Mouse (Mus musculus): ENCODE measurements around the gene Ccdc171.

Ccdc171 gene

DNA sequence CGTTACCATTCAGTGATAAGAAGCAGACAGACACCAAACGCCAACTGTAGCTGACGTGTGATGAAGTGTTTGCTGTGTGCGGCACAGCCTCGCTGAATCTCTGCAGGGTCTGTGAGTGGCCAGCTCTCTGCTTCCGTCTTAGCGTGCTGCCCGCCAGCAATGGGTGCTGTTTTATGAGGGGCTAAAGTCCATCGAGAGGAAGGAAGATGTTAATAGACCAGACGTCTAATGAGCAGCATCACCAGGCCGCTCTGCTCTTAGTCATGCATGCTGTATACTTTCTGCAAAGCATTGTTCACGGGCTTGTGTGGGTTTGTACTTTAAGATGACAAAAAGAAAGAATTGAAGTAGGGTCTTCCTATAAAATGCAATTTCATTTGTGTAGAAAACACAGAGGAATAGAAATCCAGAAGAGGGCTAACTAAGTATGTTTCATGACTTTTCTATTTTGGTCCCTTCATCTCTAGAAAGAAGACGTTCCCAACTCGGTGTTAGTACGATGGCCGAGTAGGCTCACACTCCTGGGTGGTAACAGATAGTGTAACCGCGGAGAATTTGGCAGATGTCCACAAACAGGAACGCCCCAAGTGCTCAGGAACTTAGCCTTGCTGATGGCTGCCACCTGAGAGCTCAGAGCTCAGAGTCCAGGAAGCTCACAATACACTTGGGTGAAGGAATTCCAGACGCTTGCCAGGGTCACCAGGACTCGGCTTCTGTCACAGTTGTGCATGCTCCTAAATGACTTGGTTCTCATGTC is 273.5 kb downstream of the Ccdc171 start:
- no peak for DNase-seq

- DNase-seq: no peak
Measured at GRCm38 (mm10) chr4:83800402-83800801, 275.1 kb downstream of the Ccdc171 start.

DNA sequence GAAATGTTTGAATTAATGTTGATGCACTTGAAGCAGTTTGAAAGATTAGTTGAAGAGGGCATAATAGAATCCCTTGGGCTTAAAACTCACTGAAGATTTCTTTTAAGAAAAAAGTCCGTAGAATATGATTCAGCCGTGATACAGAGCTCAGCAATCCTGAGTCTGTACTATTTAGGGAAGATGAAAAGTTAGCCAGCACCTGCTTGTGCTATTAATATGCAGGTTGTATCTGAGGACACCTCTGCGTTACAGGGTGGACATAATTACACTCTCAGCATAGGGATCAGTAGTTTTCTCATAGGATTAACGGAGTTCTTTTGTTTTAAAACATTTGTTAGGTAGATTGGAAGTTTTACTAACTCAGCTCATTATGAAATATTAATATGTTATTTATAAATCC is 291.6 kb downstream of the Ccdc171 start:
- DNase-seq: no peak

DNA sequence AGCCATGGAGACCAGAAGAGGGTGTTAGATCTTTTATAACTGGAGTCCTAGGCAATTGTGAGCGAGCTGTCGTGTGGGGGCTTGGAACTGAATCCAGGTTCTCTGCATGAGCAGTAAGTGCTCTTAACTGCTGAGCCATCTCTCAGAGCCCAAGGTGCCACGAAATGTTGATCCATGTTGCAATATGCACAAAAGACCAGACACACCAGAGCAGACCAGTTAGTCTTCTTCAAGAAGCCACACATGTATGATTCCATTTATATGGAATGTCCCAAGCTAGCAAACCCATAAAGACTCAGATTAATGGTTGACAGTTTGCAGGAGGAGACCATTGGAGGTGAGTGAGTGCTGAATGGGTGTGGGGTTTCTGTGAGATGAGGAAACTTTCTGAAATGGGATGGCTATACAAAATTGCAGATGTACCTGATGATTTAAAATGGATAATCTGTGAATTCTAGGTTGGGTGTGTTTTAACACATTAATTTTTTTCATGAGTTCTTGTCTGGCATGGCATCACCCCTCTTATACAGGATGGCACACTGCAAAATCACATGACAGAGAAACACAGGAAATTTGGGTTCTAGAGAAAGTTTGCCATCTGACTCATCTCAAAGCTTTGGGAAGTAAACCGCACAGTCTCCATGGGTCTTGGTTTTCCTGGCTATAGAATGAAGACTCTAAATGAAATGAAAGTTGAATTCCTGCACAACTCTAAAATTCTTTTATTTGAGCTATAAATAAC is 304.5 kb downstream of the Ccdc171 start:
- no peak for DNase-seq

DNA sequence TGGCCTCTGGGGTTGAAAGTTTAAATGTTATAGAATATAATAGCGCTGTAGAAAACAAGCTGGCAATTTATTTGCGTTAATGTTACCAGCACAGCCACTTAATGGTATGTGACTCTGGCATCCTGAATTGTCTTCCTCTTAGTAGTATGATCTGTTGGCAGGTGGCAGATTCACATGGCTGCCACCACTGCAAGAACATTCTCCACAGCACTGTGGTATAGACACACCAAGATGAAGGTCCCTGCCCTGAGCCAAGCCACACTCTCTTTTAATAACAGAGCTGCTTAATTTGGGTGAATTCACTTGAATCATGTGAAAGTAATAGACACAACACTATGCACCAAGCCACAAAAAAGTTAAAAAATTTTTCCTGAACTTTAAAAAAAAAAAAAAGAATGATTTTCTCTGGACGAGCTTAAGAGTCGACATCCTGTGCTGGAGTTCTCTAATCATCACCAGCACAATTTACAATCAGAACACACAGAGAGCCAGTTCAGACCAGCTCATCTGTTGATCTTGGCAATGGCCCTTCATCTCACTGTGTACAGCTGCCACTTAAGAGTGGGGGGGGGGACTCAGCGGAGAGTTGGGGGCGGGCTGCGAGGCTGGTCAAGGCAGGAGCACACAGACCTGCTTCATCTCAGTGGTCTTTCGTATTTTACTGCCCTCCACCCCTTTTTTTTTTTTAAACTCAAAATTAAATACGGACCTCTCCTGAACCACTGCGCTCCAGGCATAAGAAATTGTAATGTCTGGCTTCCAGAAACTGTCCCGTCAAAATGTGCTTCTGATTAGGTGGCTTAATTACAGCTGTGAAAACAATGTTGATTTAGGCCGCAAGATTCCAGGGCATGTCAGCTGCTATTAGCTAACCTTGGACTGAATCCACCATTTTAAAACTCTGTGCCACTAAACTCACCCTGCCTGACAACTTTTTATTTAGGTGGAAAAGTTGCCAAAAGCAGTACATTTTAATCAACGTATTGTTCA is 305.8 kb downstream of the Ccdc171 start:
- DNase-seq: no peak

DNA sequence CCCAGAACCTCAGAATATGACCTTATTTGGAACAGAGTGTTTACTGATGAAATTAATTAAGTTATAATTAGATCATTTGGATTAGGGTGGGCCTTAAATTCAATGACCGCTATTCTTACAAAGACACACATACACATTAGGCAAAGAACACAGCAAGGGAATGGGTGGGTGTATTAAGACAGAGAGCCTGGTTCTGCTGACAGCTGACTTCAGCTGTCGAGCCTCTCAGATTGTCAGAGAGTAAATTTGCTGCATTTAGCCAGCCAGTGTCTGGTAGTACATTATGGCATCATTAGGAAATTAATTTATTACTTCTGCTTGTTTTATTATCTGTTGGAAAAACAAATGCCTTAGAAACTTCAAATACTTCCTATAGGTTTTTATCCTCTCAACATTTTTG is 313.7 kb downstream of the Ccdc171 start:
- DNase-seq: no peak

DNA sequence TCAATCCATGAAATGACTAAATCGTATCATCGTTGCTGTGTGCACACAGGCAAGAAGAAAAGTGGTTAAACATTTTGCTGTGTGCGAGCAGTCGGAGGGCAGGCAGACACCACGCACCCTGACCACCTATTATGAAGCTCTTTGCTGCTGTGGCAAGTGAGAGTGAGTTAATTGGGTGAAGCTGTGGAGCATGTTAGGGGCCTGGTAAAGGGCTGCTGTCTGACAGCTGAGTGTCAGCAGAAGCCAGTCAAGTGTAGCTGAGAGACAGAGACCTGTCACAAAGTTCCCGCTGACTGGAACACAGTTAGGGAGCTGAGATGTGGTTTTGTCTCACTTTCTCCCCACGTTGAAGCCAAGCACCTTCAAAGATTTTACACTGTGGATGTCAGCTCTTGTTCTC is 321.0 kb downstream of the Ccdc171 start:
- peak; percentile 29 for DNase-seq

DNA sequence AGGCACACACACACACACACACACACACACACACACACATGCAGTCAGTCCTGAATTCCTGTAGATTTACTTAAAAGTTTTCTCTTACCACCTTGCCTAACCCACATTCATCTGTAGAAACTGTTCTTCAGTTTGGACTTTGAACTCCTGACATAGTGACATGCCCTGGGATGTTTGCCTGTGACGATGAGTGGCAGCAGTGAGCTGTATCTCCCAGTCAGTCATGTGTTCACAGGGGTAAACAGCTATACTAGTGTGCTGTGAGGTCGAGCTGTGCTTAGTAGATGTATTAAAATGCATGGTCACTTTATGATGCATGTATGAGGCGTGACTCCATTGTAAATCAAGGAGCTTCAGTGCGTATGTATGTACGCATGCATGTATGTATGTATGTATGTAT is 328.5 kb downstream of the Ccdc171 start:
- DNase-seq: no peak

DNA sequence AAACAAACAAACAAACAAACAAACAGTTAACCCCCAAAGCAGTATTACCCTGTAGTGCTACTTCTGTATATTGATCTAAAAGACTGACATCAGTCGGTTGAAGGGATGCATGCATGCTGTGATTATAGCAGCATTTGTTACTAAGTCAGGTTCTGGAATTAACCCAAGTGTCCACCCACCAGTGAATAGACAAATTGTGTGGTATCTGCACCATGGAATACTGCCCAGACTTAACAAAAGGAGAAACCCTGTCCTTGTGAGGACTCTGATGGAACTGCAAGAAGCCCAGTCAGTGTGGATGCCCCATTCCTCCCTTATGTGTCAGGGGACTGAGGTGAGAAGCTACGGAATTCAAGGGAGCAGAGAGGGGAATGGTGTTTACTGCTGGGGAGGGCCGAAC is 336.4 kb downstream of the Ccdc171 start:
- DNase-seq: no peak

DNA sequence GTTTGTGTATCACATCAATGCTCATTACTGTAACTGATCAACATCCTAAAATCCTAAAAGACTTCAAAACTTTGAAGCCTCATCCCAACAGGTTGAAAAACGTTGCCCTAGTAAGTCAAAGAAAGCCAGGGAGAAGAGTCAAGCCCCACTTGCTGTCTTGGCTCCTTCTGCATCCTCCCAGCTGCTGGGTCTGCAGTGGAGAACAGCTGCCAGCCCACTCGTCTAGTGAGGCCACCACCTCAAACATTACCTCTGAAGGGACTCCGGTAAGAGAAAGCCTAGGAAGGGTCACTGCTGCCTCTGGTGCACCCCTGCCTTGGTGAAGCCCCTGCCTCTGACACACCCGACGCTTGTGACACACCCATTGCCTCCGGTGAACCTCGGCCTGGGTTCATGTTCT is 336.9 kb downstream of the Ccdc171 start:
- no peak for DNase-seq

DNA sequence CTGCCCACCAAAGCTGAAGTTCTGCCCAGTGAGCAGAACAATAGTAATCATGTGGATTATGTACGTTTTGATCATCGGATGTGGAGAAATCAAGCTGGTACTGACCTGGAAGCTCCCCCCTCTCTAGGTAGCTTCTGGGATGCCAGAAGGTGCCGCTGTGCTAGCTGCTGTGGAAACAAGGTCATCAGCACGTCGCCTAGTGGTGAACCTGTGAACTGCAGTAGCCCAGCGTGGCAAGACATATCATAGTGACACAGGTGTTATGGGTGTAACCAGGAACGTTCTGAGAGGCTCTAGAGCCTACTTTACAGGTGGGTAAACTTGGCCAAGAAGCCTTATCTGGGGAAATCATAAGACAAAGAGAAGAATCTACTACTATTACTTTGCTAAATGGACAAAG is 351.3 kb downstream of the Ccdc171 start:
- peak; percentile 36 for DNase-seq

DNA sequence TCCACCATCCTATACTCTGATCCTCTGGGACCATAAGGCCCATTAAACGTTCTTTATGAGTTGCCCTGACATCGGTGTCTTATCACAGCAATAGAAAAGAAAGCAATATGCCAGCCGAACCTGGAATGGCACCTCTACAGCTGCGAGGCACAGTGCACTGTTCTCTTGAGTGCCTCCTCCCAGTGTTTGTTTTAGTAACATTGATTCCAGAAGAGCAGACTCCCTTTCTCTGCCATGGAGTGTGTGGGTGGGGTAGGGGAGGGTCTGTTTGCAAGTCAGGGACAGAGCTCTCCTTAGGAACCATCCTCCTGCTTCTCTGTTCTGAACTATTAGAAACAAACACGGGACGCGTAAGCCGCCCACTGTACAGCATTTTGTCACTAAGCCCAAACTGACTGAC is 352.9 kb downstream of the Ccdc171 start:
- no peak for DNase-seq

DNA sequence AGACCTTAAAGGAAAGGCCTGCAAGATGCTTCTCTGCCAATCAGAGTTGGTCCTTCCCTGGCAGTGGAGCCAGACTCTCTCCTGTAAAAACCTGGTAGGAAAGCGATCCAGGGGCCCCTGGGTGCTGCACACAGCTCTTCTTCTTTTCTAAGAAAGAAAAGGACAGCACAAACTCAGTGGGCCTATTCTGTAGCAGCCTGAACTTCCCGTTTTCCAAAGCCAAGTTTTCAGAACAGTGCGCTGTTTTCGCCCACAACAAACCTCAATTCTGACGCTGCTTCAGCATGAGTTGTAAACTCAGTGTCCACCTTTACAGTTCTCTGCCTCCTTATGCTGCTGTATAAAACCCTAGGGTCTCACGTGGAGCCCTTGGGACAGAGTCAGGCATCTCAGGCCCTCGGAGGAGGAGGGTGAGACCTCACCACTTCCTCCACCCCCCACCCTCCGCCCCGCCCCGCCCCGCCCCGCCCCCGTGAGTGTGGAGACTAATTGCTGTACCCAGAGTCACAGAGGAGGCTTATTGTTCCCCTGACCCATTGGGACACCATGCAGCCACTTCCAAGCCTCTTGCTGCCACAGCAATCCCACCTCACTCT is 363.2 kb downstream of the Ccdc171 start:
- DNase-seq: no peak

DNA sequence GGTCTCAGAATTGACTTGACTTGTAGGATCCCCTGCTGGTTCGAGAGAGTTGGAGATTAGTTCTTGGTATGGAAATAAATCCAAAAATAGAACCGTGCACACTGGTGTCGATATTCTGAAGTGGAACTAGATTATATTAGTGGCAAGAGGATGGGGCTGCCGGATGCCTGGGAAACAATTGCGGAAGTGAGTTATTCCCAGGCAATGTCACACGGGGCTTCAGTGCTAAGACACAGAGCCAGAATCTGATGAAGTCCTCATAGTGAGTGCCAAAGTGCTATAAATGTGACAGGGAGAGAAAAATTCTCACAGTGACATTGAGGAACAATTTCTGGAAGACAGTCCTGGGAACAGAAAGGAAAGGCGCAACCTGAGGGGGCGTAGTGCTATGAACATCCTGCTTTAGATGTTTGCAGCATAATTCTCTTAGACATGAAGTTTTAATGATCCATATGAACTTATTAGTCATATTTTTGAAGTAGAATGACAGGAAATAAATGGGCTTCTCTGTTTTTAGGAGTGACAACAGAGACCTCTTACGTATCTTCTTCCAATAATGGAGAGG is 376.8 kb downstream of the Ccdc171 start:
- DNase-seq: no peak

Measured in thymus, postnatal 4 days (tissue).